Comparison of ENCODE assay signal across 9 mouse cellular contexts in genomic region chr13:85164512-85165124, GRCm38 (mm10). TPM values are rescaled to one million over a fixed set of nuclear protein-coding genes. Genes with fewer than 3 reads are reported as not detected.
DNase-seq lines count a peak whose midpoint lies in the region; ATAC-seq lines count a peak whose summit lies in the region.
"Had no signal": no experiment of that assay in that cellular context is flagged by ENCODE, and none has a peak within 500 bp of the region (broad histone marks: within the 10 kb centered on the region; RNA-seq: fewer than 3 reads in every experiment).

No protein-coding gene starts in this region.

- no peaks in the 10 kb centered on the region for H3K27me3 ChIP-seq in embryonic facial prominence, embryonic 11.5 days (ENCODE audit: control insufficient read depth, insufficient read depth, low read length)
- H3K27me3 ChIP-seq in embryonic facial prominence, embryonic 10.5 days (replicated peaks; ENCODE audit: low read depth, poor library complexity, severe bottlenecking): no peaks in the 10 kb centered on the region
- H3K27me3 ChIP-seq in hindbrain, embryonic 15.5 days: no peaks in the 10 kb centered on the region
- no peaks in the 10 kb centered on the region for H3K27me3 ChIP-seq in heart, embryonic 10.5 days (ENCODE audit: insufficient read depth, poor library complexity, severe bottlenecking)

- DNase-seq in embryonic facial prominence, embryonic 11.5 days (ENCODE audit: low spot score): peak; percentile 11
- DNase-seq in embryonic facial prominence, embryonic 10.5 days (ENCODE audit: low spot score): no peak
- DNase-seq in right cerebral cortex, adult 2 months (ENCODE audit: low spot score in 2 of 2): peak; percentile 14 to 29
- no peak for DNase-seq in right cerebral cortex, postnatal 4 days
- no peak for DNase-seq in urinary bladder, postnatal 25 days (ENCODE audit: low spot score)
- DNase-seq in heart, embryonic 10.5 days (ENCODE audit: low spot score): no peak
- DNase-seq: gastrocnemius, adult 2 months had no signal

- no peak overlapping the region for H3K27ac ChIP-seq in embryonic facial prominence, embryonic 11.5 days (replicated peaks; ENCODE audit: low read depth, low read length)
- no peak overlapping the region for H3K27ac ChIP-seq in embryonic facial prominence, embryonic 10.5 days (replicated peaks)
- H3K27ac ChIP-seq in hindbrain, embryonic 15.5 days (replicated peaks): peak overlapping the region; percentile 31; the same call in 1 of the 2 replicates
- H3K27ac ChIP-seq in heart, embryonic 10.5 days: no peak overlapping the region
- H3K27ac ChIP-seq: gastrocnemius, adult 2 months had no signal

- ATAC-seq in embryonic facial prominence, embryonic 11.5 days (replicated peaks; ENCODE audit: insufficient number of reproducible peaks, low FRiP score, low TSS enrichment, low read depth): no peak
- ATAC-seq in hindbrain, embryonic 15.5 days (ENCODE audit: low FRiP score, low read depth): 0 out of 2 replicates have a peak, but pooled peaks have one; percentile 54
- ATAC-seq in erythroid progenitor cell, adult 5-6 weeks (replicated peaks; ENCODE audit: low FRiP score, poor library complexity, severe bottlenecking): no peak

- WGBS in embryonic facial prominence, embryonic 11.5 days: 46% methylated on average over 4 of the region's 4 CpGs
- 53% methylated on average over 4 of the region's 4 CpGs for WGBS in embryonic facial prominence, embryonic 10.5 days
- WGBS in hindbrain, embryonic 15.5 days: 24% methylated on average over 4 of the region's 4 CpGs
- WGBS in heart, embryonic 10.5 days: 48% methylated on average over 4 of the region's 4 CpGs

- H3K4me1 ChIP-seq in embryonic facial prominence, embryonic 11.5 days (ENCODE audit: control insufficient read depth, insufficient read depth, low read length): no peaks in the 10 kb centered on the region
- no peaks in the 10 kb centered on the region for H3K4me1 ChIP-seq in embryonic facial prominence, embryonic 10.5 days
- H3K4me1 ChIP-seq in hindbrain, embryonic 15.5 days (replicated peaks): 0 out of 2 replicates have a peak, but pooled peaks cover 3% of the 10 kb centered on the region
- no peaks in the 10 kb centered on the region for H3K4me1 ChIP-seq in heart, embryonic 10.5 days

- H3K9ac ChIP-seq in embryonic facial prominence, embryonic 11.5 days (replicated peaks; ENCODE audit: low read length): no peak overlapping the region
- H3K9ac ChIP-seq in hindbrain, embryonic 15.5 days: no peak overlapping the region

- no peak overlapping the region for H3K4me2 ChIP-seq in embryonic facial prominence, embryonic 11.5 days (ENCODE audit: low read depth, low read length)
- peak overlapping the region; percentile 47 for H3K4me2 ChIP-seq in hindbrain, embryonic 15.5 days

- no peaks in the 10 kb centered on the region for H3K9me3 ChIP-seq in embryonic facial prominence, embryonic 11.5 days (replicated peaks; ENCODE audit: control insufficient read depth, low read length)
- H3K9me3 ChIP-seq in embryonic facial prominence, embryonic 10.5 days: no peaks in the 10 kb centered on the region
- no peaks in the 10 kb centered on the region for H3K9me3 ChIP-seq in hindbrain, embryonic 15.5 days
- no peaks in the 10 kb centered on the region for H3K9me3 ChIP-seq in heart, embryonic 10.5 days

- H3K36me3 ChIP-seq in embryonic facial prominence, embryonic 11.5 days (replicated peaks; ENCODE audit: control insufficient read depth, insufficient read depth, low read depth, low read length): no peaks in the 10 kb centered on the region
- no peaks in the 10 kb centered on the region for H3K36me3 ChIP-seq in embryonic facial prominence, embryonic 10.5 days (replicated peaks)
- H3K36me3 ChIP-seq in hindbrain, embryonic 15.5 days: no peaks in the 10 kb centered on the region
- no peaks in the 10 kb centered on the region for H3K36me3 ChIP-seq in heart, embryonic 10.5 days

- no peak overlapping the region for H3K4me3 ChIP-seq in embryonic facial prominence, embryonic 11.5 days (ENCODE audit: low read depth, low read length)
- no peak overlapping the region for H3K4me3 ChIP-seq in embryonic facial prominence, embryonic 10.5 days
- peak overlapping the region; percentile 17; the same call in 1 of the 2 replicates for H3K4me3 ChIP-seq in hindbrain, embryonic 15.5 days
- H3K4me3 ChIP-seq in heart, embryonic 10.5 days: no peak overlapping the region
- H3K4me3 ChIP-seq: gastrocnemius, adult 2 months had no signal

RNA-seq across cellular contexts. Expression of gene Ccnh, which starts 24.6 kb away (rescaled TPM):
- 118 and 121 TPM in 2 replicates for polyA plus RNA-seq in embryonic facial prominence, embryonic 11.5 days (2014; fragmentation: Nextera tagmentation; extraction: Ambion mirVana)
- 94.6 and 95.9 TPM in 2 replicates for polyA plus RNA-seq in embryonic facial prominence, embryonic 10.5 days (2016; fragmentation: Nextera tagmentation; extraction: Ambion mirVana)
- polyA plus RNA-seq in hindbrain, embryonic 15.5 days (2015; fragmentation: Nextera tagmentation; extraction: Ambion mirVana): 87.9 and 88.4 TPM in 2 replicates
- total RNA-seq in erythroid progenitor cell, adult 5-6 weeks (2015; ENCODE audit: low replicate concordance): 21.3 and 26.0 TPM in 2 replicates
- 8.2 and 27.2 TPM in 2 replicates for total RNA-seq in erythroid progenitor cell, adult 5-6 weeks (2017; ENCODE audit: low replicate concordance)
- polyA plus RNA-seq in heart, embryonic 10.5 days (2016; fragmentation: Nextera tagmentation; extraction: Ambion mirVana): 74.9 and 87.4 TPM in 2 replicates

Comparison
In these comparisons a context has a peak if more than half of its experiments do, and no peak if none do; other contexts are left out.
1. DNase-seq: peak in embryonic facial prominence, embryonic 11.5 days (single experiment) and right cerebral cortex, adult 2 months (2 of 2); none in embryonic facial prominence, embryonic 10.5 days (single experiment), right cerebral cortex, postnatal 4 days (single experiment), urinary bladder, postnatal 25 days (single experiment) and heart, embryonic 10.5 days (single experiment).